Mouse (Mus musculus) ES-E14 (cell line): Measurements from ENCODE around the gene Tomm70a.

Experiments
- CHD2 ChIP-seq: IDR thresholded peaks from 2 replicates; pipeline ENCODE4 v1.6.1; 2014; ENCODE audit warnings: mild to moderate bottlenecking, low read depth, low read length, inconsistent platforms
- HCFC1 ChIP-seq: IDR thresholded peaks from 2 replicates; pipeline ENCODE4 v1.6.1; 2012; ENCODE audit warnings: low read length, inconsistent platforms, borderline replicate concordance; ENCODE audit not compliant: insufficient read depth
- MAFK ChIP-seq: IDR thresholded peaks from 2 replicates; pipeline ENCODE4 v1.6.1; 2014; ENCODE audit warnings: mild to moderate bottlenecking, low read depth, low read length, inconsistent platforms; ENCODE audit not compliant: insufficient read depth
- ZC3H11A ChIP-seq: IDR thresholded peaks from 2 replicates; pipeline ENCODE4 v1.6.1; 2012; ENCODE audit warnings: low read depth, mild to moderate bottlenecking, inconsistent platforms, low read length, borderline replicate concordance
- ZNF384 ChIP-seq: IDR thresholded peaks from 2 replicates; pipeline ENCODE4 v1.6.1; 2012; ENCODE audit warnings: low read depth, low read length, inconsistent platforms

DNA sequence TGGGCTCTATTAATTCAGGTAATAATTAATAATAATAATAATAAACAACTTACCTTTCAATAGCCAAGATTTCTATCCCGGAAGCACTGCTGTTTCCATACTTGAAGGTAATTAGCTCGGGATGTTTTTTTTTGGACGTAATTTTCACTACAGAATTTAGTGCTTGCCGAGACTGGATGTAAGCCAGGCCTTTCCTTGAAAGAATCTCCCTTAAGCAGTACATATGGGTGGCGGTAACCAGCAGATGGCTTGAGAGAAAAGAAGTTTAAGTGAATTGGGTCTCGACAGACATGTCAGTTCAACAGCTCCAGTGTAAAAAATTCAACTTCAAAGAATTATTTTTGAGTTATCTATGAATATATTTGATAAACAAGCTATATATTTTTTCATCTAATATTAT, 50.1 kb downstream of the Tomm70a start:
- TF ChIP-seq HCFC1 (no peak), CHD2 (no peak), ZNF384 (no peak), ZC3H11A (no peak), MAFK (no peak)
